Mouse (Mus musculus): Measurements from ENCODE around the gene Leng9.
A peak's percentile ranks its signal among the peaks of the same experiment; 100 is the strongest.

The Leng9 gene

DNA sequence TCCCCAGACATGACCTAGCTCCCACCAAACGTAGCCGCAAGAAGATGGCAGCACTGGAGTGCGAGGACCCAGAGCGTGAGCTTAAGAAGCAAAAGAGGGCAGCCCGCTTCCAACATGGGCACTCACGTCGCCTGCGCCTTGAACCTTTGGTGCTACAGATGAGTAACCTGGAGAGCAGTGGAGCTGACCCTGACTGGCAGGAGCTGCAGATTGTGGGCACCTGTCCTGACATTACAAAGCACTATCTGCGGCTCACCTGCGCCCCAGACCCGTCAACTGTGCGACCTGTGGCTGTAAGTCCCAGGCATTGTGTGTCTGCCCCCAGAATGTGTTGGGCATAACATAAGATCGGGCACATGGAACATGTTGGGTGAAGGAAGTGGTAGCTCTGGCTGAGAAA, 6.1 kb downstream of the Leng9 start:
- DNase-seq = no peak

DNA sequence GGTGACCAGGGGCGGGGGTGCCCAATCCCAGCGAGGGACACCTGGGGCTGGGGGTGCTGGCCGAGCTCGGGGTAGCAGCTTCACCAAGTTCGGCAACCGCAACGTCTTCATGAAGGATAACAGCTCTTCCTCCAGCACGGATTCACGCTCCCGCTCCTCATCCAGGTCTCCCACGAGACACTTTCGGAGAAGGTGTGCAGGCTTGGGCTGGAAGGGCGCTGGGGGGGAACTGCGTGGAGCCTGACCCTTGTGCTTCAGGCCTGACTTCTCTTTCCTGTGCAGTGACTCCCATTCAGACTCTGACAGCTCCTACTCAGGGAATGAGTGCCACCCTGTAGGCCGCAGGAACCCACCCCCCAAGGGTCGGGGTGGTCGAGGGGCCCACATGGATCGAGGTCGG, 6.7 kb downstream of the Leng9 start:
- DNase-seq = no peak

DNA sequence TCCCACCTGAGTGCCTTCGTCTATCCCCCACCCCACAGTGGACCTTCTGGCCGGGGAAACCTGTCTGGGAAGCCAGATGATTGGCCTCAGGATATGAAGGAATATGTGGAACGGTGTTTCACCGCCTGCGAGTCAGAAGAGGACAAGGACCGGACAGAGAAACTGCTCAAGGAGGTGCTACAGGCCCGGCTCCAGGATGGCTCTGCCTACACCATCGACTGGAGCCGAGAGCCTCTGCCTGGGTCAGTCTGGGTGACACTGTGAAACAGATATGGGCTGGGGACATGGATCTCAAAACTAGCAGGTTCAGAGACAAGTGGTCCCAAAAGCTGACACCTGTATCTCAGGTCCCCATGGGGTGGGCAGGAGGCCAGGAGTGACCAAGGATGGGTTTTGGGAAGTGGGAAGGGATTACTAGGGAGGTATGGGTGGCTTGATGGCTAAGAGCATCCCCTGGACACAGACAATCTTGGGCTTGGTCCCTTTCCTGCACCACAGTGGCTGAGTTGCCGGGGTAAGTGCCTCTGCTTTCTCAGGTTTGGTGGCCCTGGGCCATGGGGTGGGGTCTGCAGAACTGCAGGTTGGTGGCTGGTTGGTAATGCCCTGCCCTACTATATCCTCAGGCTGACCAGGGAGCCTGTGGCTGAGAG, 7.3 kb downstream of the Leng9 start:
- no peak for DNase-seq

DNA sequence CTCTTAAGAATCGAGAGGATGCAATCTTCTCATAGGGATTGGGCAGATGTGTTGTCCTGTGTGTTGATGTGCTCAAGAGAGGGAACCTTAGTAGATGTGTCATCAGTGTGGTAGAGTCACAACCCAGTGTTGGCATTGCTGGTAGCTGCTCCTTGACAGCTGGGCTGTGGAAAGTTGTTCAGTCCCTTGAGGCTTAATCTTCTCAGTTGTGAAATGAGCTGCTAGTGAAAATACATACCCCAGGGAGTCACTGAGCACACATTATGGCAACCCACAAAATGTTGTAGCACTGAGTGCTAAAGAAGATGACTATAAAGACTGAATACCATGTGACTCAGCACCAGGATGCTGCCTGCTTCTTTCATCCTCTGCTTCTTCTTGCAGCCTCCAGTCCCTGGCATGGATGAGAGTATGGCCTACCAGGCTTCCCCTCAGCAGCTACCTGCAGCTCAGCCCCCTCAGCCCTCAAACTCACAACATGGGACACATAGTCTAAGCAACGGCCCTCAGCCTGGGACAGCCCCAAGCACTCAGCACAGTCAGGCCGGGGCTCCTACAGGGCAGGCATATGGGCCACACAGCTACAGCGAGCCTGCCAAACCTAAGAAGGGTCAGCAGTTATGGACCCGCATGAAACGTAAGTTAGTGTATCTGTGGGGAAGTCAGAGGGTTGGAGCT, 8.4 kb downstream of the Leng9 start:
- no peak for DNase-seq

DNA sequence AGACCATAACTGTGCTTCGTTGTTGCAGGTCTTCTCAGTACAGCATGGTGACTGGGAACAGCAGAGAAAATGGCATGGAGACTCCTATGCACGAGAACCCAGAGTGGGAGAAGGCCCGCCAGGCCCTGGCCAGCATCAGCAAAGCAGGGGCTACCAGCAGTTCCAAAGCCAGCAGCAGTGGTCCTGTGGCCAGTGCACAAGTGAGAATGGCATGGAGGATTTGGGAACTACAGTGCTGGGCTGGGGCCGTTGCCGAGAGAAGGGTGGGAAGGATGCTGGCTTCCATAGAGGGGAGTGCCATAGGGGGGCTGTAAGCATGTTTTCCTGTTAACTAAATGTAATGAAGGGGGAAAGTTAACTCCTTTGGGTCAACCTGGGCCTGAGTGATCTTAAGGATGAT, 10.8 kb downstream of the Leng9 start:
- DNase-seq = no peak

DNA sequence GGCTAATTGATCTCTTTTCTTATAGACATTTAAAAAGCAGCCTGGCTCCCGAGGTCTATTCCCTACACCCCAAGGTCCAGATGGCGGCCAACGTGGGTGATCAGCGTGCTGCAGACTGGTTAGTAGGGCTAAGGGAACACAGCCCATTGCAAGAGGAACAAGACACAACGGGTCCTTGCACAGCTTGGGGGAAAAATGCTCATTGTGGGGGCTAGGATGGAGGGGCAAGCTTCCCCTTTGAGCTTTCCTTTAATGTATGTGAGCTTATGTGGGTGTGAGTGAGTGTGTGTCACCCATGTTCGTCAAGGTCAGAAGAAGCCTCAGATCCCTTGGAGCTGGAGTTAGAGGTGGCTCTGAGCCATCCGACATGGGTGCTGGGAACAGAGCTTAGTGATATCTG, 11.5 kb downstream of the Leng9 start:
- no peak for DNase-seq

DNA sequence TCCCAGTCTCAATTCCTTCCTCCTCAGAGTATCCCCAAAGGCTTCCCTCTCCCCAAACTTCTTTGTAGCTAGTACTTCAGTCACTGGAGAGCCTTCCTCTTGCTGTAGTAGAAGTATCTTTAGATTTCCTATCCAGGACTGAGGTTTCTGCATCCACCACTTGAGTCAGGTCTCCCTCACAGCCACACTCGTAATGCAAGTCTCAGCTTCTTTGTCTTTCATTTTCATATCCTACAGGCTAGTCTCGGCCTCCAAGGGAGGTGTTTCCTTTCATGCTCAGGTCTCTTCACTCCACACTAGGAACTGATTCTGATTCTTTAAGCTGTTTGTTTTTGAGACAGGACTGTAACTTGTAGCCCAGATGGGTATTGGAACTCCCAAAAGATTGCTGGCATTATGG, 12.0 kb downstream of the Leng9 start:
- DNase-seq = no peak

DNA sequence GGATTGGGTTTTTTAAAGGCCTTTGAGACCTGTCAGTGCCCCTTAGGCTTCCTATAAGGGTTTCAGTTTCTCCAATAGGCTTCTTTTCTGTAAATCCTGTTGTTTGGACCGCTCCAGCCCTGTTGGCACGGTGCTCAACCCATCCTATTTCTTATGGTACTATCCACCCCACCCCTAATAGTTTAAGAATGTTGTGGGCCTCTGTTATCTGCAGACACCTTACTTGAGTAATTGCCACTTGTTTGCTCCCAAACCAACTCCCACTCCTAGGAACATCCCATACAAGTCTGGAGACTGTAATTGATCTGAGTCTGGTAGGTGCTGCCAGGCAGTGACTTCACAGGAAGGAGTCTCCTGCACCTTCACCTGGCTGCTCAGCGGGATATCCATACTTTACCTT, 12.4 kb downstream of the Leng9 start:
- no peak for DNase-seq

DNA sequence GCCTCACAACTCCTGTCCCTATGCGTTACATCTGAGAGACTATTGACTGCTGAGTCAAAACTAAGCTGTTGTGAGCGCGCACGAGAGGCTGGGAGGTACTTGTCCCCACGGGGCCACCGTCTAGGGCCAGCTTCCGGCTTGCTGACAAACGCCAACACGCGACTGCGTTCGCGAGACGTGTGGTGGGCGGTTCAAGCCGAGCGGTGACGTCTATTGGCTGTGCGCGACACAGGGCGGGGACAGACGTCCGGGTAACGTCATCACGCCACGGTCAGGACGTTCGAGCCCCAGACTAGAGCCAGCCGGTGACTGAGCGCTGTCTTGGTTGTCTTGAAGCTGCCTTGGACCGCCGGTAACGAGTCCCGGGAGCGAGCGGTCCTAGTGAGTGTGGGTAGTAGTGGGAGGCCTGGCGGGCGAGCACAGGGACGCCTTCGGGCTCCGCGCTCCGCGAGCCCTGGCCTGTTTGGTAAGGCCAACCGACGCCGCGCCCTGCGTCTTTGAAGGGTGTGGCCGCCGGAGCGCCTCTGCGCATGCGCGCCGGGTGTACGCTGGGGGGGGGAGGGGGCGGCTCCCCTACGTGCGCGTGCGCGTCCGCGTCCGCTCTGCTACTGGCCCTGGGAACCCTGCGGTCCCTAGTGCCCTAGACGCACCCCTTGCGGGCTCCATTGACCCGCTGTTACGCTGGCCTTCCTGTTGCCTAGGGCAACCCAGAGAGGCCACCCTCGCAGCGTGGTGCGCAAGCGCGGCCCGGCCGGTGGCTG, 13.2 kb downstream of the Leng9 start, which contains the start of gene Leng8:
TSS of gene Leng8 (plus strand) at position 269 of the 761 bp plus-strand sequence.
- peak; percentile 99 for DNase-seq

DNA sequence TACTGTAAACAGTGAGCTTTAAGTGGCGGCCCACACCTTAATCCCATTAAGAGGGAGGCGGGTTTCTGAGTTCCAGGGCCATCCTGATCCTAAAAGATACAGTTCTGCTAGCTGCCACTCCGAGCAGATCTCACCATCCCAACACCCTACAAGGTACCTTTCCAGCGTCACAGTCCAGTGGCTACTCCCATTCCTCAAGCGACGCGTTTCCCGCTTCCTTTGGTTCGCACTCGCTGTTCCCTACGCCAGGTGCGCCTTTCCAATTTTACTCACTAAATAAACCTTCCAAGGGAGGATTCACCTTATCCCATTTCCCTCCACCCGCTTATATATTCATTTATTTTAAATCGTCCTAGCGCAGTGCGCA, 13.8 kb downstream of the Leng9 start:
- no peak for DNase-seq

DNA sequence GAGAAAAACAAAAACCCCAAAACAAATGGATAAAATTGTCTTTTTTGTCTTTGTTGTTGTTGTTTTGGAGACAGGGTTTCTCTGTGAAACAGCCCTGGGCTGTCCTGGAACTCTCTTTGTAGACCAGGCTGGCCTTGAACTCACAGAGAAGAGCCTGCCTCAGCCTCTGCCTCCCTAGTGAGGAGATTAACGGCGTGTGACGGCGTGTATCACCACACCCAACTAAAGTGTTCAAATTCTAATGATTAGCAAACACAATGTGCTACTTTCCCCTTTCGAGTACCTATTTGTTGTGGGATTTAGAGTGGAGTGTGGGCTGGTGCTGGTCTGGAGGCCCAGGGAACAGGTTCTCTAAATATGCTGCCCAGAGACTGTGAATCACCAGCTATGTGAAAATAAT, 15.3 kb downstream of the Leng9 start:
- DNase-seq = no peak

DNA sequence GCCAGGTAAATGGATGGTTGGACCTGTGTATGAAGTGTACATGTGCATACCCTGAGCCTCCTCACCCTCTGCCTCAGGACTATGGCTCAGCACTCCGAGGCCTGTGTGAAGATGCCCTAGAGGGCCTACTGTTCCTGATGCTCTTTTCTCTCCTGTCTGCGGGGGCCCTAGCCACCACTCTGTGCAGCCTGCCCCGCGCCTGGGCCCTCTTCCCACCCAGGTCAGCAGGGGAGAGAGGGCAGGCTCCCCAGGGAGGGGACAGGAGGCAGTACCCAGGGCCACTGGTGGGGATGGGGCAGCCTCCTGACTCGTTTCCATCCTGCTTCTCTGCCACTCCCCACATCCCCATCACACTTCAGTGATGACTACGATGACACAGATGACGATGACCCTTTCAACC, 17.2 kb downstream of the Leng9 start:
- DNase-seq = no peak

DNA sequence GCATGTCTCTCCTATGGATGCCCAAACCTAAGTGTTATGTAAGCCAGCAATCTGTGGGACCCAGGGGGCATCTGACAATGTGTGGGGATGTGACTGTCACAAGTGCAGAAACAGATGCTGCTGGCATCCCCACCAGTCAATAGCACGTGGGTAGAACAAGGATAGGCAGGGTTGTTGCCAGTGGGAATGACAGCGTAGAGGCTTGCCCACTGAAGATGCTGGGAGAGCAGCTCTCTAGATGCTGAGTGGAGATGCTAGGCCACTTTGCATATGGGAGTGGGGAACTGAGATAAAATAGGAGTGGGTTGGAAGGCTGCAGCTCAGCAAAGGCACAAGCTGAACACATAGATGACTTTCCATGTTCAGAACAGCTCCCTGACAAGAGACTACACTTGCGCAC, 17.6 kb downstream of the Leng9 start:
- DNase-seq = no peak

DNA sequence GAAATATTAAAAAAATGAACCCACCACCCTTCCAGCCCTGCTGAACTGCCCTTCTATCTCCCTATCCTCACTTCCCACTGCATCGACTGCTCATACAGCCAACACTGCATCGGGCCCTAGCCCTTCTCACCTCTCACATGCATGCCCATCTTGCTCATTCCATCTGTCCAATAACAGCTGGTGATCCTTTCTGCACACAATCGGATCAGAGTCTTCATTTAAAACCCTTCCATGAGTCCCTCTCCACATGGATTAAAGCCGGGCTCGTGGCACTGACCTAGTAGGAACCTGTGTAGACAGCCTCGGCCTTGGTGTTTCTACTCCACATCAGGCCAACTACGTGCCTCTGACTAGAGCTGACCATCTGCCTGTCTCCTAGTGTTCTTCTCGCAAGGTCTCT, 18.2 kb downstream of the Leng9 start:
- DNase-seq = no peak

DNA sequence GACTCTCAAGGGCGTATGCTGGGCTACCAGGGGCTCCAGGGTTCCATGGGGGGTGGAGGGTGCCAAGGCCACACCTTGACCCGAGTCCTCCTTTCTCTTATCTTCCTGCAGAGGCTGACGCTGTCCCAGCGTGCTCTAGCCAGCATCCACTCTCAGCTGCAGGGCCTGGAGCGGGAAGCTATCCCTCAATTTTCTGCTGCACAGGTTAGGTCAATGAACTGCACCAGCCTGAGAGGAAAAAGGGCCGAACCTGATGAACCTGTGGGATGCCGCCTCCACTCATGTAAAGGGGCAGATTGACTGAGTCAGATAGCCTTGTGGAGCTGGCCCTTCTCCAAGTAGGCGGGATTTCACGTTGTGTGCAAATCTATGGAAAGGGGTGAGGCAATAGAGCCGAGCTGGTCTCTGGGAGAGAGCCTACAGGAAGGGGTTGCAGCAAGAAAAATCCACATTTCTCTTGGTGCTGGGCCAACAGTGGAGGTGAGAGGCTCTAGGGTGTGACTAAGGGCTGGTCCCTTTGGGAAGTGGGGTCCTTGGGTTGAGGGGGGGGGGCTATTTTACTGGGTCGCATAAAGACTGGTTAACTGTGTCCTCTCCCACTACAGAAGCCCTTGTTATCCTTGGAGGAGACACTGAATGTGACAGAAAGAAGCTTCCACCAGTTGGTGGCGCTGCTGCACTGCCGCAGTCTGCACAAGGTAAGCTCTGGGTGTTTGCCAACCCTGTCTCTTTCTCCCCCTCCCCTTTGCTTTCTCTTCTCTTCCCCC, 19.3 kb downstream of the Leng9 start:
- DNase-seq = peak; percentile 93

DNA sequence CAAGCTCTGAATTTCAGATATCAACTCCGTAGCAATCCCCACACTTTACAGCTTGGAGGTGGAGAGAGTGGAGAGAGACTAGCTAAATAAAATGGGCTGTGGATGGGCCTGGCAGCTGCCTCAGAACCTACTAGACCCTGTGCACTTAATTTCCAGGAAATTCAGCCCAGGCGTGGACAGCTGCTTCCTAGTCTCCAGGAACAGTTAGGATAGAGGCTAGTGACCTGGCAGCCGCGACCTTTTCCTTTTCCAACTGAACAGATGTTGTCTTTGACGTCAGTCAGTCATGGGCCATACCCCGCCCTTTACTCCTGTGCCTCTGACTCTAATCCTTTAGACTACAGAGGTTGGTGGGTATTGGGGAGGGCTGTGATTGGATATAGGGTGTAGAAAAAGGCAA, 21.3 kb downstream of the Leng9 start:
- no peak for DNase-seq

DNA sequence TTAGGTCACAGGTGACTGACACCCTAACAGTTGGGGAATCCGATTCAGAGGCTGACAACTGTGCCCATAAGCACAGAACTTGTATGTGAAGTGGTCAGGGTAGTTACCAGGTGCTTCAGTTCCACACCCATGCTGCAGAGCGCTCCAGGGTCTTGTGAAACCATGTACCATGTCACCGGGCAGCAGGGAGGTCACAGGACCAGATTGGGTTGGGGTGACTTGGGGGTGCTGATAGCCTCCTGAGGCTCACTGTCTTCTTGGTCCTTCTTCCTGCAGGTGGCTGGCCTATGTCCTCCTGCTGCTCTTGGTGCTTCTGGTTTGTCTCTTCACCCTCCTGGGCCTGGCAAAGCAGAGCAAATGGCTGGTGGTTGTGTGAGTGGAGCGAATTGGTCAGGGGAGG, 22.3 kb downstream of the Leng9 start:
- DNase-seq = no peak

DNA sequence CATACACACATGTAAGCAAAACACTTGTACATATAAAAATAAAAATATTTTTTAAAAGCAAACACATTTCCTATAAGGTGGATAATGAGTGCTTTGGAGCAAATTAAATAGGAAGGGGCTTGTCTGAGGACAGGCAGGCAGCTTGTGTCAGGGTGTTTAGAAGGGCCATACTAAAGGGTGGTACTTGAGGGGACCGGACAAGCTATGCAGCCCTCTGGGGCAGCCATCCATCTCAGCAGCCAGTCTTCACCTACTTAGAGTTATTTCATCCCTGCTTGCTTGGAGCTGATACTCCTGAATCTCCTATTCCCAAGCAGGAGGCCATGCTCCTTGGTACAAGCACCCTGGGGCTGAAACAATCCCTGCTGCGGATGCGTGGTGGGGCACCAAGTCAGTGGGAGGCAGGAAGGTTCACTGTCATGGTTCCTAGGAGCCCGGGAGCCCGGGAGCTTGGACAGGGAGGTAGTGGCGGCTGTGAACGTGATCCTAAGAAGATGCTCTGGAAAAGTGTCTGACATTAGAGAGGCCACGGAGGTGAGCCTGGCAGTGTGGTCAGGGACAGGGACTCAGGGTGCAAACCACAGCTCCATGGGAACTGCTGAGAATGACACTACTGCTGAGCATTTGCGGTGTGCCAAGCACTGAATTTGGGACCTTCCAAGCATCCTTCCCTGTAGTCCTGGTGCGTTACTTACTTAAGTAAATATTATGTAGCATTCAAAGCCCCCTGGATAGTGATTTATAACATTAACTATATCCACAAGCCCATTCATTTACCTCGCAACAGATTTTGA, 23.0 kb downstream of the Leng9 start:
- DNase-seq = no peak

DNA sequence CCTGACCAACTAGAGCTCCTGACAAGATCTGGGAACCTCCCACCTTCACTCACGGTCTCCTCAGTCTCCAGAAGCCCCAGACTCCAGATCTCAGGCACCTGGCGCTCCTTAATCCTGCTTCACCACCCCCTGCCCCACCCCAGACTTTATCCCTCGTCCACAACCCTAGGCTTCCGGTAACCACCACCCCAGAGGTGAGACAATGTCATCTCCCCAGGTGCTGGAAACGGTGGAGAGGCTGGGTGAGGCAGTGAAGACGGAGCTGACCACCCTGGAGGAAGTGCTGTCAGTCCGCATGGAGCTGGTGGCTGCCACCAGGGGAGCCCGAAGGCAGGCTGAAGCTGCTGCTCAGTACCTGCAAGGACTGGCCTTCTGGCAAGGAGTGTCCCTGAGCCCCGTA, 24.9 kb downstream of the Leng9 start:
- no peak for DNase-seq

DNA sequence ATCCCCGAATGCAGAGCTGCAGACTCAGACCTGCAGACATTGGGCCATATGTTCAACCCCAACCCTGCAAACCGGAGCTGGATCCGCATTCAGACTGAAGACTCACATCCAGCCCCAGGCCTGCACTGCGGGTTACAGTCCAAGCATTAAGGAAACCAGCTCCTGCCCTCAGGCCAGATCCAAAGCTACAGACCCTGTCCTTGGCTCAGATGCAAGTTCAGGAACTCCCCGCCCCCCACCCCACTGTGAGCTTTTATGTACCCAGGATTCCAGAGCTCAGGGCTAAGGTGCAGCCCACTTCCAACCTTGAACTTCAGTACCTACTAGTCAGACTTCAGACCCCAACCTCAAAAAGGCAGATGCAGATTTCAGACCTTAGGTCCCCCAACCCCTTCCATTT, 25.3 kb downstream of the Leng9 start:
- DNase-seq = no peak

DNA sequence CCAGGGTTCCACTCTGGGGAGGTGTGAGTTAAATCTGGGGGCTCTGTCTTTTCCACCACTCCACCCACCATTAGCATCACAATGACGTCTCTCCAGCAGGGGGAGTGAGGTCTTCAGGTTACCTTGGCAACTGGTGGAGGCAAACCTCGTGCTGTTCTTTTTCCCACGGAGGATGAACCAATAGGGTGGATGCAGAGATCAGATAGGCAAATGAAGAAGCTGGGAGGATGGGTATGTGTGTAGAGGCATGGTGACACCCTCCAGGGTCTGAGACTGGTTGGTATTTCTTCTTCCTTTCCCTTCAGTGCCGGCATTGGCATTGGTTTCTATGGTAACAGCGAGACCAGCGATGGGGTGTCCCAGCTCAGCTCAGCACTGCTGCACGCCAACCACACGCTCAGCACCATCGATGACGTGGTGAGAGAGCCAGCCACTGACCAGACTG, 25.8 kb downstream of the Leng9 start:
- DNase-seq = peak; percentile 73

DNA sequence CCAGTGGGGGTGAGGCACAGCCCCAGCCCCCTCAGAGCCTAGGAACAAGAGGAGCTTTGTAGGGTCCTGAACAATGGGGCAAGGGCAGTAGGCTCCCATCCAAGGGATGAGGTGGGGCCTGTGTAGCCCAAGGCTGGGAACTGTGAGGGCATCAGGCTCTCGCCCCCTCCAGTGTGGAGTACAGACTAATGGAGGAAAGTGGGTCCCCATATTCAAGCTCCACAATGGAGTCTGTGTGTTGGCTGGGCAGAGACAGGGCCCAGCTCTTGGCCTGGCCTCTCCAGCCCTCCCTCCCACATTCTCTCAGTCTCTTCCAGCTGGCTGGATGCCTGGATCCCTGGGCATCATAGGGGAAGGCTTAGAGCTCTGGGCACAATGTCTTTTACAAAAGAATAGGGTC, 26.4 kb downstream of the Leng9 start:
- peak; percentile 73 for DNase-seq

DNA sequence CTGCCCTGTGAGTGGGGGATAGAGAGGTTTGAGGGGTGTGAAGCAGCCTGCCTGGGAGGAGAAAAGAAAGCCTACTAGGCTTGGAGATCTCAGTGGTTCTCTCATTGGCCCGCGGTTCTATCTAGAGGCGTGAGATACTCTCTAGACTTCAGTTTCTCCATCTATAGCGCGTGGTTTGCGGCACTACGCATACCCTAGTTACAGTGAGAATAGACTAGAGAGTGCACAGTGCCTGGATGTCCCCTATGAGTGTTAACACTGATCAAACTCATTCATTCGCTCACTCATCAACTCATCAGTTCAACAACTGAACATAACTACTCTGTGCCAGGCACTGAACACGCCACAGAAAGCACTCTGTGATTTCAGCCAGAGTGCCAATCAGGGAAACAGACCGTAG, 27.4 kb downstream of the Leng9 start:
- no peak for DNase-seq
